Mouse (Mus musculus) telencephalon, adult 2 months (tissue): ENCODE data around the gene Nudt9.
A peak's percentile ranks its signal among the peaks of the same experiment; 100 is the strongest.

Source experiments
- DNase-seq: peaks from one replicate; pipeline ENCODE4 v3.0.0-alpha.2; 2011; ENCODE audit warnings: low read depth, low spot score

Gene Nudt9

DNA sequence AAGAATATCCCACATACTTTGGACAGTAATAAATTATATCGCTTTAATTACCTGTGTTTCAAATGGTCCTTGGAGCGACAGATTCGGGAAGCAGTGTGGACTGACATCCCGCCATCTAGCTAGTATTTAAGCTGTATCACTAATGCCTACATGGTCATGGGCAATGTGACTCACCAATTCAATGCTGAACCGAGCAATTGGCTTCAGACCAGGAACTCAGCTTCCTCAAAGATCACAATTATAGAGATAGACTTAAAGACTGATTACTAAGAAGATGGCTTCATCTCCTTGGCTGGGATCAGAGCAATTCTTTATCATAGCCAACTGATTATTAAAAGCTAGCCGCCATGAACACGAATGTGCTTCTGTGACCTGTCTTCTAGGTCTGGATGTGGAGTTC lies 31.4 kb downstream of the Nudt9 start, which contains the start of gene Gm17660:
Gene Gm17660 (minus strand): TSS at position 101 of the 400 bp plus-strand sequence.
- no peak for DNase-seq

GRCm38 (mm10) chr5:104080736-104081135 lies 34.6 kb downstream of the Nudt9 start:
- no peak for DNase-seq

- DNase-seq: no peak
Observed at GRCm38 (mm10) chr5:104085366-104085765, 39.3 kb downstream of the Nudt9 start.

DNA sequence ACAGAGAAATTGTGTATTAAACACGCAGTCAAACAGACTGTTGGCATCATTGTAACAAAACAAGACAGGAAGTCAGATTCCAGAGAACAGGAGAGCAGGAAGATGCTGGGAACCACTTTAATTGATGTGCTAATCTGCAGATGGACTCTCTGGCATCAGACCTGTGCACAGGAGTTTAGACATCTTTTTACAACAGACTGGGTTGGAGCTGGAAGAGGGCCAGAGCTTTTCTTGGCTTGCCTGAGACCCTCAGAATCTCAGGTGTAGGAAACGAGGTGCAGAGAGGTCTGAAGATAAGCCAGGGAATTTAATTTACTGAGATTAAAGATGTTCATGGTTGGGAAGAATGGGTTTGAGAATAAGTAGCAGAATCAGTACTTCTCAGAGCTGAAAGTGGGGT lies 43.6 kb downstream of the Nudt9 start:
- DNase-seq: no peak

DNA sequence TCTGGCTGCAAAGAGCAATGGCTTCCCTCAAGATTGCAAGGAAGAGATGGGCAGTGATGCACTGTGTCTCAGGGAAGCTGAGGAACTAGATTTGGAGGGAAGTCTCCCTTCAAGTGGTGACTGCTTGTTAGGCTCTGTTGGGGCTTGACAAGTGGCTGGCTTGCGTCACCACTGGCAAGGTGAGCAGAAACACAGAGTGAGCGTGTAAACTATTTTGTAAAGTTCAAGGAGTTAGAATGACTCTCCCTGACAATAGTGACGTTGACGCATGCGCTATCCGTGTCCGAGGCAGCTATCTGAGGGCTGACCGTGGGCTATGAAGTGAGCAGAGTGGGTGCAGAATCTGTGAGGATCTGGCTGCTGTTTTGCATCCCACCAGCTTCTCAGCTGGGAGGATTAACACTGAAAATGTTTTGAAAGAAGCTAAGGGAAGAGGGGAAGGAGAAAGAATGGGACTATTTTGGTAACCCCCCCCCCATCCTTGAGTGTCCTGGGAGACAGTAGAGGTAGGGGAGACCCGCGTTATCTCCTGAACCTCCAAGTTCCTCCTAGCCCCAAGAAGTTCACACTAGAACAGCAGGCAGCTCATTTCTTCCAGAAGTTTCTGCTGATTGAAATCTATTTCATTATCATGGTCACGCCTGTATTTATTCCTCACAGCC lies 49.4 kb downstream of the Nudt9 start:
- no peak for DNase-seq

GRCm38 (mm10) chr5:104096078-104096938 lies 50.2 kb downstream of the Nudt9 start:
- DNase-seq: no peak

DNA sequence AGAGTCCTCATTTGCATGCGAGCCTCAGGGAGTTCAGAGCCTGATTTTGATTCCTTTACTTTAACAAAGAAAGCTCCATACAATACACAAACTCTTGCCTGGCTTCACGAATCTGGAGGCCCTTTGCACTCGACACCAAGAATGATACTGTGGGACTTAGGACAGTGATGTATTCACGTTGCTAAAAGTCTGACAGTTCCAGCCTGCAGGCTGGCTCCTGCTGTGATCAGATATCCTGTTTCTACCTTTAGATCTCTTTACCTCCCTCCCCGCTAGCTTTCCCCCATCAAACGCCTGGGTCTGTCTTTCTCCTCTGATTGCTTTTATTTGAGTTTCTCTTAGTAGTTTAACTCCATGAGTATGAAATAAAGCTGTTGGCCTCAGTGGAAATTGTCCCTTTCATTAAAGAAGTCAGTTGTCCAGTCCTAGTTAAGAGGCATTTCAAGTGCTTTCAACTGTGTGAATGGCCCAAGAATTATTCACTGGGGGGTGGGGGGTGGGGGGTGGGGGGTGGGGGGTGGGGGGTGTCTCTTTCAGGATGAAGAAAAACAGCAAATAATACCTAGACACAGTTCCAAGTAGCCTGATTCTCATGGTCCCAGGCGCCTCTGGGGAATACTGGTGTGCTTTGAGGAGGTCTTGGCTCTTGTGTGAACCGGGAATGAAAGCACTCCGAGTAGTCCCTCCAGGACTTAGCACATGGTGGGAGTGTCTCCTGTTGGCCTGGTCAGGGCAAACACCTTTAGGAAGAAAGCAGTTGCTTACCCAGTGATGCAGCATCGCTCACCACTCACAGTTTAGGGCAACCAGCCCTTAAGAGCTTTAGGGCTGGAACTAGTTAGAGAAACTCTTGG lies 55.8 kb downstream of the Nudt9 start:
- DNase-seq: no peak

DNA sequence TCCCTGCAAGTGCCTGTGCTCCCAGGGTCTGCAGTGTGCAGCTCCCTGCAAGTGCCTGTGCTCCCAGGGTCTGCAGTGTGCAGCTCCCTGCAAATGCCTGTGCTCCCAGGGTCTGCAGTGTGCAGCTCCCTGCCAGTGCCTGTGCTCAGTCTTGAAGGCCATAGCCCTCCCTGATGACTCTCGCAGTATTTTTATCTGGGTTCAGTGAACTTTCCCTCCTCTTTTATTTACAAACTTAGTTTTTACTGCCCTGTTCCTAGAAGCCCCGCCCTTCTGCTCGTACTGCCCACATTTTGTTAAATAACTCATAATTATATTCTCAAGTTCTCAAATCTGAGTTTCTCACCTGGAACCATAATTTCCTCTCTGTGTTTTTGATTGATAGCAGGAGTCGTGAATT lies 57.1 kb downstream of the Nudt9 start:
- DNase-seq: no peak

GRCm38 (mm10) chr5:104104111-104104510 lies 58.0 kb downstream of the Nudt9 start:
- DNase-seq: no peak

DNA sequence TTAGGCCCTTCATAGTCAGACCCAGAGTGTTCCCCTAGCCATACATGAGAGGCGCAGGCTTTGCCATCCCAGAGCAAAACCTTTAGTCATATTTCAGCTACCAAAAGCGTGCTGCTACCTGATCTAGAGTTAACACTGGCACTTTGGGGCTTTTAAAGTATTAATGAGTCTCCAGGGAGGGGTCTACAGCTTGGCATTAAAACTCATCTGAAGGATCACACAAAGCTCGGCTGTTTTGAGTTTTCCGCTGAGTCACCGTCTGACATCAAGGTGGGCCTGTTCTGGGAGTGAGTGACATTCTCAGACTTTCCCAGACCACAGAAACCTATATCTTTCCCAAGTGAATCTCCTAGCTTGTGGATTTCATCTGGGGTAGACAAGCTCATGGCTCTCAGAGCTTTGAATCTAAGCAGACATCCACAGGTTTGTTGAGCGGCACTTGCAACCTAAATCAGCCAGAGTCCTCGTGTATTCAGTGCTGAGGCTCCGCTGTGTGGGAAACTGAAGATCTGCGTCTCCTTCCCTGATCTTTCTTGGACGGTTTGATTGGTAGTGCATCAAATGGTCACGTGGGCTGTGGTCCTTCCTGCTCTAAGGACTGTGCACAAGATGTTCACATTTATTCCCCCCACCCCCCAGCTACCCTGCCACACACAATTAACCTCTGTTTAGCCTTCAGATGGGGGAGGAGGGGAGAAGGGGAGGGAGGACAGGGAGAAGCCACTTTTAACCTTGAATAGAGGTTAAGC lies 62.2 kb downstream of the Nudt9 start:
- DNase-seq: no peak

- peak; percentile 77 for DNase-seq
Observed at GRCm38 (mm10) chr5:104108879-104109369, 62.8 kb downstream of the Nudt9 start.

DNA sequence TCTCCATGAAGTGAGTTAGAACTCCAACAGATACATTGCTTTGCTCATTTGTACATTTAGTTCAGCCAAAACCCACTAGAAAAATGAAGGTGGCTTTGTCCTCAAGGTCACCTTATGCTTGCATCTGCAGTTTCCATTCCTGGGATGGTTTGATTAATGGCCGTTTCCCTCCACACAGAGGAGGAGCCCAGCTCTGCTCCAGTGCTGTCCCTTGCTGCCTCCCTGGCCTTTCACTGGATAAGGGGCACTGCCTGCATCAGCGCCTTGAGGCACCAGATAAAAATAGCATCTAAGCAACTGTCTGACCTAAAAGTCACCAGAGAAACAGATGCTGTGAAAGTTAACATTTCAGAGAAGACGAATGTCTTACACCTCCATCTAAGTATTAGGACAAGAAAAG lies 63.4 kb downstream of the Nudt9 start:
- DNase-seq: no peak

DNA sequence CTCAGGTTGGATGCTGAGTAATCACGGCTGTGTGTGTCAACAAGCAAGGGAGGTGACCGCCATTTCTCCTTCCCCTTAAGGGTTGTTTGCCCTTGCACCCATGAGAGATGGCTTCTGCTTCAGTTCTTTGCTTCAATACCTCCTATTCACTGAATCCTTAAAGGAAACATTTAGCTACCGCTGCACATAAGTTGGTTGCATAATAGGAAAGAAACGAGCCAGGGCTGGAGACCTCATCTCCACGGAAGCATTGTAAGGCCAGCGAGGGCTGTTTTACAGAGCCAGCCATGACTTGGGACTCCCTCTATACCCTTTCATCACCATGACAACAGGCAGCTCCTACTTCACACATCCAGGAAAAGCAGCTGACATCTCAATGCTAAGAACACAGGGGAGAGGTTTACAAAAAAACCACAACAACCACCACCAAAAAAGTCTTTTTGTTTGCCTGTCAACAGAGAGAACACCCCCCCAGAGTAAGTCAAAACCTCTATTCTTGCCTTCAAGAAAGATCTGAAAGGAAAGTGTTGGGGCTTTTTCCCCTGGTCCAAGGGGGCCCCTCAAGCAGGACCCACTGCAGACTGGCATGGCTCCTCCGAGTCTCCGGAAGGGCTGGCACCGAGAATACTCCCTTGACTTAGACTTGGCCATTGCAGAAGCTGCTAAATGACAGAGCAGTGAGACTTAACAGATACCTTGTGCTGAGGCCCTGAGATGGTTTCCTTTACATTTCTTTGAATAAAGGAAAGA lies 64.2 kb downstream of the Nudt9 start:
- peak; percentile 77 for DNase-seq

DNA sequence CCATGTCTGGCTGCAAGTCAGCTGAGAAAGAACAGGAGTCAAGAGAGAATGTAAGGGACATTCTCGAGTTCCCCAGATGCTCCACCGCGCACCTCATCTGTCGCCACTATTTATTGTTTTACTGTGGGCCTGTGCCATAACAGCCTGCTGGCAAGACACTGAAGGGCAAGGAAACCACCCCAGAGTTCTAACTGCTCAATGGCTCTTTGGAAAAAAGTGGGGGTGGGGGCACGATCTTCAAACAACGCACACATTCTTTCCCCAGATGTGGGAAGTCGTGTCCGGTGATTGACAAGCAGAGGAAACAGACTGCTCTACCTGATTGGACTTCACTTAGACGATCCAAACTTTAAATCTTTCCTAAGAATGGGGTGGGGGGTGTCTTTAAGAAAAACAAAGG lies 65.9 kb downstream of the Nudt9 start:
- no peak for DNase-seq

DNA sequence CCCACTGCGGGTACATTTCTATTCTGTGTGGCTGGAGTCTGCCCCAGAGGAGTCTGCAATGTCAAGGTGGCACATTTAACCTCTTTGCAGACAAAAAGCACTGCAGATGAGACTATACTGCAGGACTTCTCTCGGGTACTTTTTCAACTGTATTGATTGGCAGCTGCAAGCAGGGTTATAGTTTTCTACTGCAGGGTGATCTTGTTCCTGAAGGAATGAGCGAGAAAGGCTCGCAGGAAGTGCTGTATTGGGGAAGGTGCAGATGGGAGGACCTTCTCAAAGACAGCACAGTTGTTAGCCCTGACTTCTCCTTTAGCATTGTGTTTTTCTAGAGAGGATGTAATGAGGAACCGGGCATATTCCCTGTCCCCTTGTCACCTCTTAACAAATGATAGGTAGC lies 66.4 kb downstream of the Nudt9 start:
- DNase-seq: no peak

- peak; percentile 81 for DNase-seq
Observed at GRCm38 (mm10) chr5:104113491-104114172, 67.5 kb downstream of the Nudt9 start, which contains the start of gene Sparcl1. Gene Sparcl1 (minus strand): TSS chr5:104113733.
